Mouse (Mus musculus): ENCODE measurements around the gene Tbk1. TPM values are rescaled to one million over a fixed set of nuclear protein-coding genes. Genes with fewer than 3 reads are reported as not detected.

Gene Tbk1
- total and polyA plus RNA-seq, 3 experiments: 7.2 to 15.6 (median 14.9) TPM

GRCm38 (mm10) chr10:121615935-121616334, 29.3 kb upstream of the Tbk1 start:
- TF ChIP-seq EP300 (IDR thresholded peaks at IDR 0.05; ENCODE audit: insufficient read depth, low read depth, low read length): no peak
- no peak for TF ChIP-seq CTCF (IDR thresholded peaks at IDR 0.05)
- no peak for TF ChIP-seq POLR2A (IDR thresholded peaks at IDR 0.05; ENCODE audit: insufficient read depth, low read depth, low read length)
- H3K79me2 ChIP-seq (replicated peaks; ENCODE audit: control insufficient read depth, insufficient read depth, low read length): no peaks in the 10 kb centered on the region
- intact Hi-C loops (cut with DNase I): no loop called here
- no peaks in the 10 kb centered on the region for H3K27me3 ChIP-seq (ENCODE audit: control insufficient read depth, insufficient read depth, low read length)
- no peak overlapping the region for H3K9ac ChIP-seq (ENCODE audit: low read depth, low read length)
- H3K4me3 ChIP-seq: no peak overlapping the region
- no peaks in the 10 kb centered on the region; the same call in 1 of the 2 replicates for H3K4me1 ChIP-seq (ENCODE audit: control insufficient read depth, insufficient read depth, low read length)
- 81% methylated on average over 7 of the region's 7 CpGs for WGBS
- H3K36me3 ChIP-seq (ENCODE audit: control insufficient read depth, insufficient read depth, low read length): no peaks in the 10 kb centered on the region; the same call in 1 of the 2 replicates
- H3K27ac ChIP-seq: no peak overlapping the region
- no peak for DNase-seq

GRCm38 (mm10) chr10:121615146-121615870, 28.7 kb upstream of the Tbk1 start:
- Histone ChIP-seq H3K27me3 (ENCODE audit: control insufficient read depth, insufficient read depth, low read length) (no peaks in the 10 kb centered on the region), H3K4me3 (no peak overlapping the region), H3K27ac (no peak overlapping the region), H3K9ac (ENCODE audit: low read depth, low read length) (no peak overlapping the region), H3K79me2 (replicated peaks; ENCODE audit: control insufficient read depth, insufficient read depth, low read length) (no peaks in the 10 kb centered on the region), H3K4me1 (ENCODE audit: control insufficient read depth, insufficient read depth, low read length) (no peaks in the 10 kb centered on the region; the same call in 1 of the 2 replicates), H3K36me3 (ENCODE audit: control insufficient read depth, insufficient read depth, low read length) (no peaks in the 10 kb centered on the region; the same call in 1 of the 2 replicates)
- intact Hi-C loops (cut with DNase I): no loop called here
- TF ChIP-seq POLR2A (IDR thresholded peaks at IDR 0.05; ENCODE audit: insufficient read depth, low read depth, low read length) (no peak), CTCF (IDR thresholded peaks at IDR 0.05) (no peak), EP300 (IDR thresholded peaks at IDR 0.05; ENCODE audit: insufficient read depth, low read depth, low read length) (no peak)
- WGBS: 93% methylated on average over 13 of the region's 13 CpGs
- no peak for DNase-seq

GRCm38 (mm10) chr10:121613570-121613969, 27.0 kb upstream of the Tbk1 start:
- intact Hi-C loops (cut with DNase I): no loop called here
- Histone ChIP-seq H3K79me2 (replicated peaks; ENCODE audit: control insufficient read depth, insufficient read depth, low read length) (no peaks in the 10 kb centered on the region), H3K9ac (ENCODE audit: low read depth, low read length) (no peak overlapping the region), H3K27me3 (ENCODE audit: control insufficient read depth, insufficient read depth, low read length) (no peaks in the 10 kb centered on the region), H3K36me3 (ENCODE audit: control insufficient read depth, insufficient read depth, low read length) (no peaks in the 10 kb centered on the region; the same call in 1 of the 2 replicates), H3K4me1 (ENCODE audit: control insufficient read depth, insufficient read depth, low read length) (no peaks in the 10 kb centered on the region; the same call in 1 of the 2 replicates), H3K27ac (peak overlapping the region; percentile 76), H3K4me3 (no peak overlapping the region)
- WGBS: 37% methylated on average over 13 of the region's 13 CpGs
- peak; percentile 55 to 62 for DNase-seq
- no peak for TF ChIP-seq CTCF (IDR thresholded peaks at IDR 0.05)
- 0 out of 2 replicates have a peak, but pooled peaks have one; percentile 48 for TF ChIP-seq EP300 (IDR thresholded peaks at IDR 0.05; ENCODE audit: insufficient read depth, low read depth, low read length)
- 0 out of 2 replicates have a peak, but pooled peaks have one; percentile 37 for TF ChIP-seq POLR2A (IDR thresholded peaks at IDR 0.05; ENCODE audit: insufficient read depth, low read depth, low read length)

GRCm38 (mm10) chr10:121612448-121612847, 25.9 kb upstream of the Tbk1 start:
- DNase-seq: no peak
- H3K36me3 ChIP-seq (ENCODE audit: control insufficient read depth, insufficient read depth, low read length): no peaks in the 10 kb centered on the region; the same call in 1 of the 2 replicates
- H3K9ac ChIP-seq (ENCODE audit: low read depth, low read length): no peak overlapping the region
- TF ChIP-seq EP300 (IDR thresholded peaks at IDR 0.05; ENCODE audit: insufficient read depth, low read depth, low read length): no peak
- TF ChIP-seq CTCF (IDR thresholded peaks at IDR 0.05): no peak
- TF ChIP-seq POLR2A (IDR thresholded peaks at IDR 0.05; ENCODE audit: insufficient read depth, low read depth, low read length): no peak
- H3K27ac ChIP-seq: peak overlapping the region; percentile 68
- no peaks in the 10 kb centered on the region for H3K79me2 ChIP-seq (replicated peaks; ENCODE audit: control insufficient read depth, insufficient read depth, low read length)
- no peaks in the 10 kb centered on the region; the same call in 1 of the 2 replicates for H3K4me1 ChIP-seq (ENCODE audit: control insufficient read depth, insufficient read depth, low read length)
- H3K4me3 ChIP-seq: no peak overlapping the region
- no peaks in the 10 kb centered on the region for H3K27me3 ChIP-seq (ENCODE audit: control insufficient read depth, insufficient read depth, low read length)
- intact Hi-C loops (cut with DNase I): no loop called here
- 76% methylated on average over 6 of the region's 6 CpGs for WGBS

GRCm38 (mm10) chr10:121611587-121611986, 25.0 kb upstream of the Tbk1 start:
- H3K79me2 ChIP-seq (replicated peaks; ENCODE audit: control insufficient read depth, insufficient read depth, low read length): no peaks in the 10 kb centered on the region
- H3K27me3 ChIP-seq (ENCODE audit: control insufficient read depth, insufficient read depth, low read length): no peaks in the 10 kb centered on the region
- H3K4me1 ChIP-seq (ENCODE audit: control insufficient read depth, insufficient read depth, low read length): no peaks in the 10 kb centered on the region; the same call in 1 of the 2 replicates
- no peak for DNase-seq
- H3K9ac ChIP-seq (ENCODE audit: low read depth, low read length): no peak overlapping the region
- no peak for TF ChIP-seq CTCF (IDR thresholded peaks at IDR 0.05)
- TF ChIP-seq EP300 (IDR thresholded peaks at IDR 0.05; ENCODE audit: insufficient read depth, low read depth, low read length): no peak
- TF ChIP-seq POLR2A (IDR thresholded peaks at IDR 0.05; ENCODE audit: insufficient read depth, low read depth, low read length): no peak
- intact Hi-C loops (cut with DNase I): no loop called here
- no peak overlapping the region for H3K27ac ChIP-seq
- 82% methylated on average over 10 of the region's 10 CpGs for WGBS
- no peaks in the 10 kb centered on the region; the same call in 1 of the 2 replicates for H3K36me3 ChIP-seq (ENCODE audit: control insufficient read depth, insufficient read depth, low read length)
- H3K4me3 ChIP-seq: no peak overlapping the region

GRCm38 (mm10) chr10:121608177-121608576, 21.6 kb upstream of the Tbk1 start:
- H3K4me3 ChIP-seq: no peak overlapping the region
- intact Hi-C loops (cut with DNase I): no loop called here
- 88% methylated on average over 10 of the region's 10 CpGs for WGBS
- no peak overlapping the region for H3K9ac ChIP-seq (ENCODE audit: low read depth, low read length)
- H3K27me3 ChIP-seq (ENCODE audit: control insufficient read depth, insufficient read depth, low read length): no peaks in the 10 kb centered on the region
- no peaks in the 10 kb centered on the region; the same call in 1 of the 2 replicates for H3K36me3 ChIP-seq (ENCODE audit: control insufficient read depth, insufficient read depth, low read length)
- H3K27ac ChIP-seq: no peak overlapping the region
- no peak for DNase-seq
- no peaks in the 10 kb centered on the region for H3K4me1 ChIP-seq (ENCODE audit: control insufficient read depth, insufficient read depth, low read length)
- H3K79me2 ChIP-seq (replicated peaks; ENCODE audit: control insufficient read depth, insufficient read depth, low read length): no peaks in the 10 kb centered on the region
- TF ChIP-seq CTCF (IDR thresholded peaks at IDR 0.05) (no peak), EP300 (IDR thresholded peaks at IDR 0.05; ENCODE audit: insufficient read depth, low read depth, low read length) (no peak), POLR2A (IDR thresholded peaks at IDR 0.05; ENCODE audit: insufficient read depth, low read depth, low read length) (no peak)

All from heart, adult 2 months (tissue).